8 mouse cellular contexts compared by ENCODE assay signal in the genomic region with DNA sequence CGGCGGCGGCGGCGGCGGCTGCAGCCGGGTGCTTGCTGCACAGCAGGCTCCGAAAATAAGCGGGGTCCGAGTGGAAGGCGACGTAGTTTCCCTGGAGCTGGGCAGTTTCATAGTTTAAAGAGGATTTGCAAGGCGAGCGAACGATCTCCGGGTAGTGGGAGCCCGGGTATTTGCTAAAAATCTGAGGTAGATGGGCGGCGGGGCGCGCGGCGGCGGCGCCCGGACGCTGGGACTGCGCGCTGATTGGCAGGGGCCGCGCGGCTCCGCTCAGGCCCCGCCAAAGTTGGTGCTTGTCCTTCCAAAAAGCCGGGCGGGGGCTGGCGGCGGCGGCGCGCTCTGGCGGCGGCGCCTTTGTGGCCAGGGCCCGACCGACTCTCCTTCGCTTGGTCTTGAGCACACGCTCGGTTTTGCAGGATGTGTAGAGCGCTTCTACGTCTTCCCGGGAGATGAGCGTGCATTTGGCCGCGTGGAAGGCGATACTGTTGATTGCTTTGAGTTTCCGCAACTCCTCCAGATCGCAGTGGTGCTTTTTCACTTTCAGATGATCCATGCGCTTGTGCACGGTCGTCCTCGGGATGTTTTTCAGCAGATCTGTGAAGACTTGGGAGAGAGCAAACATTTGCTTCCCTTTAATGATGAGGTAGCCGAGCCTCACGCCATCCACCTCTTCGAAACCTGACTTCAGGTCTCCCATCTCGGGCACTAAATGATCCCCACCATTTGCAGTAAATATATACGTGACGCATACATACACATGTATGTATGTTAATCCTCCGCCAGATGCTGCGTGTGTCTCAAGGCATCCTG. TPM values are rescaled to one million over a fixed set of nuclear protein-coding genes. Genes with fewer than 3 reads are reported as not detected.
DNase-seq lines count a peak whose midpoint lies in the region; ATAC-seq and TF ChIP-seq lines count a peak whose summit lies in the region.
"Had no signal": no experiment of that assay in that cellular context is flagged by ENCODE, and none has a peak within 500 bp of the region (broad histone marks: within the 10 kb centered on the region; RNA-seq: fewer than 3 reads in every experiment).

No protein-coding gene starts in this region.

- WGBS in hindbrain, embryonic 16.5 days = 0% methylated on average over 64 of the region's 70 CpGs

- peak overlapping the region; percentile 88 for H3K4me3 ChIP-seq in hindbrain, embryonic 16.5 days (ENCODE audit: low read length)

- intact Hi-C loops in left cerebral cortex, postnatal 14 days (cut with DNase I) = loop anchor here (5.0 to 10.0 kb wide), 2 partner anchors 623 to 629 kb away; partner anchors contain the start of gene Bmi1

- peak overlapping the region; percentile 99 for H3K27ac ChIP-seq in hindbrain, embryonic 16.5 days (ENCODE audit: low read depth, low read length)

- peak overlapping the region; percentile 99 for H3K9ac ChIP-seq in hindbrain, embryonic 16.5 days (ENCODE audit: low read depth, low read length)

- peak; percentile 77 for ATAC-seq in Patski
- peak; percentile 73 for ATAC-seq in hindbrain, embryonic 16.5 days
- peak; percentile 68 for ATAC-seq in megakaryocyte, adult 5-6 weeks (ENCODE audit: poor library complexity, severe bottlenecking)

- no peaks in the 10 kb centered on the region for H3K9me3 ChIP-seq in hindbrain, embryonic 16.5 days (ENCODE audit: control insufficient read depth, low read length)

- peaks cover 15% of the 10 kb centered on the region for H3K4me1 ChIP-seq in hindbrain, embryonic 16.5 days (ENCODE audit: control insufficient read depth, insufficient read depth, low read depth, low read length)

- H3K4me2 ChIP-seq in hindbrain, embryonic 16.5 days (ENCODE audit: low read length) = peak overlapping the region; percentile 70

- TF ChIP-seq CTCF in Patski (IDR thresholded peaks at IDR 0.05) = no peak

- DNase-seq in Patski (ENCODE audit: low read depth, low spot score) = no peak
- DNase-seq in cerebellum, postnatal 10 days = peak; percentile 89 to 90
- DNase-seq in frontal cortex, postnatal 25 days (ENCODE audit: low spot score in 2 of 2) = peak; percentile 55
- peak; percentile 64 to 68 for DNase-seq in left cerebral cortex, postnatal 14 days (ENCODE audit: low spot score in 2 of 2)
- peak; percentile 71 for DNase-seq in right cerebral cortex, postnatal 4 days

- in situ Hi-C loops in Patski (cut with MboI; ENCODE audit: low pct_unique_long_range_greater_than_20kb) = no loop called here

- POLR2A ChIA-PET in Patski (lab: Charles Lee) = interaction anchor here (1.1 to 4.2 kb wide), 6 partner anchors 10 to 19 kb away, joined by 6 to 41 read pairs (median 23); no protein-coding TSS in a partner anchor

- no peaks in the 10 kb centered on the region for H3K27me3 ChIP-seq in Patski
- H3K27me3 ChIP-seq in hindbrain, embryonic 16.5 days (replicated peaks; ENCODE audit: control insufficient read depth, insufficient read depth, low read length) = no peaks in the 10 kb centered on the region

- H3K36me3 ChIP-seq in hindbrain, embryonic 16.5 days (ENCODE audit: control insufficient read depth, insufficient read depth, low read length) = no peaks in the 10 kb centered on the region

- CTCF ChIA-PET in Patski (lab: Charles Lee) = interaction anchor here (1.3 to 3.0 kb wide), 9 partner anchors 11 to 718 kb away, joined by 3 to 18 read pairs (median 9); partner anchors contain the start of gene A930004D18Rik

RNA-seq across cellular contexts. Expression of gene Skida1, which starts 1.0 kb away (rescaled TPM):
- 4.4 TPM for polyA plus RNA-seq in Patski (2021)
- 4.4 and 5.8 TPM in 2 replicates for polyA plus RNA-seq in hindbrain, embryonic 16.5 days (2015; fragmentation: Nextera tagmentation; extraction: Ambion mirVana)
- total RNA-seq in left cerebral cortex, postnatal 14 days (2021) = 1 to 10 TPM; 7.1 to 8.1 TPM
- 0.09 TPM in 1 of 2 replicates, not detected in the other for total RNA-seq in megakaryocyte, adult 5-6 weeks (2015)
- not detected in 2 replicates for total RNA-seq in megakaryocyte, adult 5-6 weeks (2017)

RNA-seq across cellular contexts. Expression of gene Mllt10, which starts 7.2 kb away (rescaled TPM):
- polyA plus RNA-seq in Patski (2021) = 28.5 TPM
- polyA plus RNA-seq in hindbrain, embryonic 16.5 days (2015; fragmentation: Nextera tagmentation; extraction: Ambion mirVana) = 37.5 and 42.9 TPM in 2 replicates
- total RNA-seq in left cerebral cortex, postnatal 14 days (2021) = 10 to 100 TPM; 47.7 TPM
- 41.5 and 50.7 TPM in 2 replicates for total RNA-seq in megakaryocyte, adult 5-6 weeks (2015)
- 47.3 and 52.8 TPM in 2 replicates for total RNA-seq in megakaryocyte, adult 5-6 weeks (2017)

RNA-seq across cellular contexts. Expression of gene A930004D18Rik, which starts 10.3 kb away (rescaled TPM):
- 10.2 TPM for polyA plus RNA-seq in Patski (2021)
- 6.1 and 8.2 TPM in 2 replicates for polyA plus RNA-seq in hindbrain, embryonic 16.5 days (2015; fragmentation: Nextera tagmentation; extraction: Ambion mirVana)
- total RNA-seq in left cerebral cortex, postnatal 14 days (2021) = 1 to 10 TPM; 1.5 to 1.6 TPM
- total RNA-seq in megakaryocyte, adult 5-6 weeks (2015) = not detected in 2 replicates
- 0.22 and 0.24 TPM in 2 replicates for total RNA-seq in megakaryocyte, adult 5-6 weeks (2017)

RNA-seq across cellular contexts. Expression of gene H2al2a, which starts 51.1 kb away (rescaled TPM):
- polyA plus RNA-seq in Patski (2021) = not detected
- polyA plus RNA-seq in hindbrain, embryonic 16.5 days (2015; fragmentation: Nextera tagmentation; extraction: Ambion mirVana) = not detected in 2 replicates
- total RNA-seq in left cerebral cortex, postnatal 14 days (2021) = not detected
- not detected in 2 replicates for total RNA-seq in megakaryocyte, adult 5-6 weeks (2015)
- total RNA-seq in megakaryocyte, adult 5-6 weeks (2017) = not detected in 2 replicates
- polyA plus RNA-seq: large intestine, adult 2 months had no signal

Comparison
In these comparisons a context has a peak if more than half of its experiments do, and no peak if none do; other contexts are left out.
1. RNA of gene Skida1, which starts 1.0 kb away (total RNA-seq): 7.1 to 8.1 TPM in left cerebral cortex, postnatal 14 days; 0.09 TPM in megakaryocyte, adult 5-6 weeks; every median in the first group is over 4 times any median in the second.
2. Peak in every context shown above with its lines, with median percentiles within 50 percentile points of each other: ATAC-seq.